ENCODE assay signal across 27 mouse cellular contexts in genomic region chr6:144691298-144692041, GRCm38 (mm10).
DNase-seq lines count a peak whose midpoint lies in the region; ATAC-seq and TF ChIP-seq lines count a peak whose summit lies in the region.
"Had no signal": no experiment of that assay in that cellular context is flagged by ENCODE, and none has a peak within 500 bp of the region (broad histone marks: within the 10 kb centered on the region; RNA-seq: fewer than 3 reads in every experiment).

No protein-coding gene starts in this region.

- no peak for TF ChIP-seq EP300 in lung, postnatal 0 days (IDR thresholded peaks at IDR 0.05)

- no peaks in the 10 kb centered on the region for H3K36me3 ChIP-seq in kidney, postnatal 0 days (ENCODE audit: insufficient read depth, low read length)
- H3K36me3 ChIP-seq in lung, postnatal 0 days (ENCODE audit: insufficient read depth, low read length) = no peaks in the 10 kb centered on the region
- H3K36me3 ChIP-seq: embryonic facial prominence, embryonic 13.5 days; forebrain, embryonic 10.5 days; G1E; hindbrain, embryonic 10.5 days; hindbrain, embryonic 15.5 days; limb, embryonic 13.5 days had no signal

- no peak overlapping the region for H3K4me2 ChIP-seq in kidney, postnatal 0 days (ENCODE audit: low read length)
- H3K4me2 ChIP-seq in lung, postnatal 0 days (replicated peaks; ENCODE audit: low read depth, low read length) = no peak overlapping the region
- H3K4me2 ChIP-seq: embryonic facial prominence, embryonic 13.5 days; hindbrain, embryonic 15.5 days; limb, embryonic 13.5 days; liver, embryonic 11.5 days; midbrain, embryonic 11.5 days had no signal

- no peak overlapping the region for H3K9ac ChIP-seq in kidney, postnatal 0 days (ENCODE audit: low read depth, low read length)
- no peak overlapping the region for H3K9ac ChIP-seq in lung, postnatal 0 days (replicated peaks; ENCODE audit: low read depth)
- H3K9ac ChIP-seq: embryonic facial prominence, embryonic 13.5 days; hindbrain, embryonic 15.5 days; limb, embryonic 13.5 days had no signal

- ATAC-seq in kidney, postnatal 0 days (replicated peaks; ENCODE audit: low FRiP score, low read depth) = no peak
- ATAC-seq in lung, postnatal 0 days = no peak
- ATAC-seq: forebrain, embryonic 16.5 days; inflammation-experienced regulatory T-cells, adult 6 months; midbrain, embryonic 16.5 days; Patski had no signal

- no peaks in the 10 kb centered on the region for H3K27me3 ChIP-seq in kidney, postnatal 0 days (ENCODE audit: insufficient read depth, low read length)
- no peaks in the 10 kb centered on the region for H3K27me3 ChIP-seq in lung, postnatal 0 days (replicated peaks; ENCODE audit: insufficient read depth, low read length)
- H3K27me3 ChIP-seq: embryonic facial prominence, embryonic 13.5 days; hindbrain, embryonic 15.5 days; limb, embryonic 13.5 days; Patski had no signal

- no peak overlapping the region for H3K27ac ChIP-seq in kidney, postnatal 0 days
- H3K27ac ChIP-seq in lung, postnatal 0 days (ENCODE audit: low read length) = 0 out of 2 replicates have a peak overlapping the region, but pooled peaks have one; percentile 43
- H3K27ac ChIP-seq: embryonic facial prominence, embryonic 13.5 days; forebrain, embryonic 10.5 days; hindbrain, embryonic 10.5 days; hindbrain, embryonic 15.5 days; limb, embryonic 13.5 days had no signal

- TF ChIP-seq CTCF in kidney, postnatal 0 days (IDR thresholded peaks at IDR 0.05; ENCODE audit: low read depth) = no peak
- TF ChIP-seq CTCF in lung, postnatal 0 days (IDR thresholded peaks at IDR 0.05) = no peak

- DNase-seq in gastrocnemius, adult 18-20 months (ENCODE audit: low spot score) = peak; percentile 52
- no peak for DNase-seq in gastrocnemius, postnatal 14 days
- DNase-seq in kidney, postnatal 0 days (ENCODE audit: low spot score) = peak; percentile 44
- no peak for DNase-seq in kidney, adult 18-20 months
- peak; percentile 29 for DNase-seq in lung, postnatal 0 days (ENCODE audit: low spot score)
- no peak for DNase-seq in lung, postnatal 14 days
- DNase-seq in lung, postnatal 25 days (ENCODE audit: low spot score) = peak; percentile 35
- DNase-seq: adrenal gland, postnatal 10 days; cerebellum, adult 11-12 months; cerebellum, adult 9-11 months; heart, postnatal 14 days; kidney, adult 11 months; kidney, postnatal 4 days; right cerebral cortex, adult 18-20 months; thymus, postnatal 4 days had no signal

- no peaks in the 10 kb centered on the region for H3K9me3 ChIP-seq in kidney, postnatal 0 days (replicated peaks; ENCODE audit: low read length)
- H3K9me3 ChIP-seq in lung, postnatal 0 days (ENCODE audit: low read length) = no peaks in the 10 kb centered on the region
- H3K9me3 ChIP-seq: embryonic facial prominence, embryonic 13.5 days; forebrain, embryonic 10.5 days; hindbrain, embryonic 10.5 days; hindbrain, embryonic 15.5 days; limb, embryonic 13.5 days had no signal

- intact Hi-C loops in gastrocnemius, postnatal 14 days (cut with DNase I; ENCODE audit: low total_unique reads) = no loop called here

- 63% methylated on average over 7 of the region's 7 CpGs for WGBS in kidney, postnatal 0 days
- 43% methylated on average over 7 of the region's 7 CpGs for WGBS in lung, postnatal 0 days

- no peak overlapping the region for H3K4me3 ChIP-seq in kidney, postnatal 0 days (replicated peaks; ENCODE audit: low read depth, low read length)
- H3K4me3 ChIP-seq in lung, postnatal 0 days (ENCODE audit: low read depth, low read length) = no peak overlapping the region
- H3K4me3 ChIP-seq: embryonic facial prominence, embryonic 13.5 days; forebrain, embryonic 10.5 days; hindbrain, embryonic 10.5 days; hindbrain, embryonic 15.5 days; limb, embryonic 13.5 days had no signal

- H3K4me1 ChIP-seq in kidney, postnatal 0 days (replicated peaks; ENCODE audit: insufficient read depth, low read length) = no peaks in the 10 kb centered on the region
- no peaks in the 10 kb centered on the region for H3K4me1 ChIP-seq in lung, postnatal 0 days (ENCODE audit: insufficient read depth, low read depth, low read length)
- H3K4me1 ChIP-seq: embryonic facial prominence, embryonic 13.5 days; forebrain, embryonic 10.5 days; hindbrain, embryonic 10.5 days; hindbrain, embryonic 15.5 days; limb, embryonic 13.5 days had no signal

Comparison
In these comparisons a context has a peak if more than half of its experiments do, and no peak if none do; other contexts are left out.
1. DNase-seq: peak in gastrocnemius, adult 18-20 months (single experiment), kidney, postnatal 0 days (single experiment), lung, postnatal 0 days (single experiment) and lung, postnatal 25 days (single experiment); none in gastrocnemius, postnatal 14 days (single experiment), kidney, adult 18-20 months (single experiment) and lung, postnatal 14 days (single experiment).